Mouse (Mus musculus) activated CD4-positive, CD25-positive, alpha-beta regulatory T cell, adult 9 weeks (primary cell): ENCODE results near the gene Tmsb15b1. TPM values are rescaled to one million over a fixed set of nuclear protein-coding genes. Genes with fewer than 3 reads are reported as not detected.

Source experiments
- polyA plus RNA-seq: library from polyadenylated mRNA; unstranded; fragments of 100-300 nt; shearing (Covaris generic); gene quantifications from one replicate; pipeline ENCODE4 v1.2.1, GENCODE M21; 2017

The Tmsb15b1 gene
- polyA plus RNA-seq, result 28.5 TPM

GRCm38 (mm10) chrX:136976424-136977084 lies at the start of gene Tmsb15b1, which contains the start of gene Tmsb15l:
TSS of gene Tmsb15b1 (minus strand) at chrX:136976874.
TSS of gene Tmsb15l (minus strand) at chrX:136976869.

GRCm38 (mm10) chrX:136992978-136993547 lies 16.4 kb upstream of the Tmsb15b1 start, which contains the start of gene Zcchc18:
TSS of gene Zcchc18 (plus strand) at chrX:136993155.

GRCm38 (mm10) chrX:136975397-136975796 lies 1.3 kb downstream of the Tmsb15b1 start, which contains the start of gene Tmsb15b2:
TSS of gene Tmsb15b2 (minus strand) at chrX:136975497.

DNA sequence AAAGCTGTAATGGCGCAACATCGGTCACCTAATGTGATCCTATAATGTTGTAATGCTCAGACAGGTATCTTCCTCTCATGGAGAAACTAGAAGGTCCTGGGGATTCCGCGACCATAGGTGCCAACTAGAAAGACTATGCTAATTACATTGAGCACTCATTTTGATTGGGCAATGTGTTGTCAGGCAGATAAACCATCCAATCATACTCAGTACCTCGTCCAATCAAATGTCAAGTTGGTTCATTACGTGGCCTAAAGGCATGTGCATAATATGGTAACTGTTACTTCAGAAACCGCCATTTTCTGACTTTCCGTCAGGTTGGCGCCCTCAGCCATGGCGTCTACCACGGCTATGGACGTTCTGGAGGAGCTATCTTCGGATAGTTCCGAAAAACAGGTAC lies 49.6 kb downstream of the Tmsb15b1 start, which contains the start of gene H2bfm:
TSS of gene H2bfm (plus strand) at position 295 of the 400 bp plus-strand sequence.

Other genes starting within 250 kb of the Tmsb15b1 start
- 105 TPM for gene Morf4l2, start 233.2 kb downstream of the Tmsb15b1 start, polyA plus RNA-seq
- 0.15 TPM for gene Glra4, start 196.7 kb downstream of the Tmsb15b1 start, polyA plus RNA-seq
- 1.5 TPM for gene Plp1, start 154.2 kb downstream of the Tmsb15b1 start, polyA plus RNA-seq
- gene Rab9b, start 108.1 kb downstream of the Tmsb15b1 start, polyA plus RNA-seq, result not detected
- gene H2bfm, start 49.5 kb downstream of the Tmsb15b1 start, polyA plus RNA-seq, result not detected
- 65.0 TPM for gene Tmsb15b2, start 1.4 kb downstream of the Tmsb15b1 start, polyA plus RNA-seq
- gene Tmsb15l, start within 50 bp of the Tmsb15b1 start, polyA plus RNA-seq, result 3.2 TPM
- gene Zcchc18, start 16.3 kb upstream of the Tmsb15b1 start, polyA plus RNA-seq, result 48.2 TPM
- 14.9 TPM for gene Slc25a53, start 61.4 kb upstream of the Tmsb15b1 start, polyA plus RNA-seq
- 4.7 TPM for gene Fam199x, start 72.7 kb upstream of the Tmsb15b1 start, polyA plus RNA-seq
- not detected for gene Esx1, start 145.2 kb upstream of the Tmsb15b1 start, polyA plus RNA-seq